Mouse (Mus musculus) right cerebral cortex, adult 2 months (tissue): ENCODE measurements around the gene Dnajc6.

Experiments
- DNase-seq, 2 experiments: peaks; one replicate each; pipeline ENCODE4 v3.0.0; 2021 to 2022; ENCODE audit warnings: low spot score in 2 of 2

The Dnajc6 gene

GRCm38 (mm10) chr4:101637472-101637871, 141.0 kb downstream of the Dnajc6 start:
- no peak for DNase-seq

GRCm38 (mm10) chr4:101640631-101641030, 144.2 kb downstream of the Dnajc6 start:
- DNase-seq: no peak

DNA sequence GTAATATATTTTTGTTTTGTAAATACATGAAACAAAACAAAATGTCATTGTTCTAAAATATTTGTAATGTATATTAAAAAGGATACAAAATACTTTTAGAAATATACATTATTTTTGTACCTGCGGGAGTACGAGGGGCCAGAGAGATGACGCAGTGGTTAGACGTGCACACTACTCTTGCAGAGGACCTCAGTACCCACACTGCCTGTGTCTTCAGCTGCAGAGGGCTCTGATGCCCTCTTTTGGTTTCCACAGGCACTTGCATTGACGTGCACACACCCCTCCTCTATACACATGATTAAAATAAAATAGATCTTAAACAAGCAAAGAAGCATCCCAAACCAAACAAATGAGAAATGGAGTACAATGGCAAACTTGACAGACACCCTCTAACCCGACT, 146.3 kb downstream of the Dnajc6 start:
- no peak for DNase-seq

GRCm38 (mm10) chr4:101643216-101643615, 146.8 kb downstream of the Dnajc6 start:
- DNase-seq: no peak

DNA sequence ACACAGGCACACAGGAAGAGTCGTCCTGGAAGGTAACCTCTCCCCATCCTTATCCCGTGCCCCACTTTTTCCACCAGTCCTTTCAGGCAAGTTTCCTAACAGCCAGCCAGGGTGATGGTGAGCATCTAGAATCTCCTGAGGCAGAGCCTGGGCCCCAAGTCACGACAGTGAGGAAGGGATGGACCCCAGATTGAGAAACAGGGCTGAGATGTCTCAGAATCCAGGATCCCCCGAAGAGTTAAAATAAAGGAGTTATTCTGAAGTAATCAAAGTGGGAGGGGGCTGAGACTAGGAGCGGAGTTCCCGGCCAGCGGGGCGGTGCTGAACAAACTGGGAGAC, 150.4 kb downstream of the Dnajc6 start:
- no peak for DNase-seq

GRCm38 (mm10) chr4:101647196-101647905, 150.9 kb downstream of the Dnajc6 start, which contains the start of gene Leprot:
TSS of gene Leprot (plus strand) at chr4:101647718.
- DNase-seq: peak; percentile 100

DNA sequence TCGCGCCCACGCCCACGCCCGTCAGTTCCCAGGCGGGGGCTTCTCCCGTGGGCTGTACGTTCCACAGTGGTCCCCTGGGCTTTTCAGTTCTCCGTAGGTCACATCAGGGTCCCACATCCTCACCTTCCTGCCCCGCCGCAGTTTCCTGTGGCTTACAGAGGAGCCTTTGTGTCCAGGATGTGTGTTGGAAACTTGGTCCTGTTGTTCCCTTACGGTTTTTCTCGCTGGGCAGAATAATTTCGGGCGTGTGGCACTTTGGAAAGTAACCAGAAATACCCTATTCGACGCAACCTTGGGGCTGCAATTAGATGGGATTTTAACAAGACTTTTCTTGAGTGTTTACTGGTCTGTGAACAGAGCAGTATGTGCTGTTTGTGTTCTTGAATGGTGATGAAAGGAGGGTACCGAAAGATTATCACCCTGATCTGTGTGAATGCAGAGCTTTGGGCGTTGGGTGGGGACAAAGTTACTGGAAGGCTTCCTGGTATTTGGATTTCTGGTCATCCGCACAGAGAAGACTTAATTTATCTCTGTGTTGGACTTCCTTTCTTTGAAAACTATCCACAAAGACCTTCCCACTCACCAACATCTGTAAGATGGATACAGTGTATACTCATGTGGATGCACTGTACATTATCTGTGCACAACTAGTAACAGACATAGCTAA, 151.7 kb downstream of the Dnajc6 start:
- peak in 1 of 2 experiments; percentile 33 for DNase-seq

- no peak for DNase-seq
Observed at GRCm38 (mm10) chr4:101648745-101649144, 152.3 kb downstream of the Dnajc6 start.

DNA sequence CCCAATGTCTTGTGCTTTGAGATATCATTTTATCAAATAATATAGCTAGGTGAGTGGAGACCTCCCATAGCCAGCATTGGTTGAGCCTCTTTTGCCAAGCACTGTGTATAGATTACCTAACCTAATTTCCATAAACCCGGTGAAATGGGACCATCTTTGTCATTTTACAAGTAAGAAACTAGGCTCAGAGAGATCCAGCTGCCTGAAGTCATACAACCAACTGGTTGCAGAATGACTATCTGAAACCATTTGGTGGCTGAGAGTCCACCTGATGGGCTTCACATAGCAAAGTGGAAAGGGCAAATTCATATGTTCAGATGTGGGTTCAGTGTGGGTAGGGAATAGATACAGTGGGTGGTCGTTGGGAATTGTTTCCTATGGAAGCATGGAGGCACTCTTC, 154.5 kb downstream of the Dnajc6 start:
- no peak for DNase-seq

DNA sequence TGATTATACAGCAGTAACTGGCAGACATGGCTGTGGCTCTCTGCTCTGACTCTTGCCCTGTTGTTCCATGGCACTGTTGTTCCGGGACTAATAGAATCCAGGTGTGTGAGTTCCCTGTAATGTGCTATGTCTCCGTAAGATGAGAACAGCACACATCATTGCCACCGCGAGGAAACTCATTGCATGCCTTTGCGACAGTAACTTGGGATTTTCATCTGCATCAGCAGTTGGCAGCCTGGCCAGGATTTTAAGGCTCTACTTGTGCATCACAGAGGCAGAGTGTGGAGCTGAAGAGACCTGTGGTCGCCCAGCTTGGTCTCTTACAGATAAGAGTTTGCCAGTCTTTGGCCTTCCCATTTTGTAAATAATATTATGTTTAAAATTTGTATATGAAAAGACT, 157.8 kb downstream of the Dnajc6 start:
- no peak for DNase-seq

- no peak for DNase-seq
Observed at GRCm38 (mm10) chr4:101654788-101655414, 158.5 kb downstream of the Dnajc6 start.

DNA sequence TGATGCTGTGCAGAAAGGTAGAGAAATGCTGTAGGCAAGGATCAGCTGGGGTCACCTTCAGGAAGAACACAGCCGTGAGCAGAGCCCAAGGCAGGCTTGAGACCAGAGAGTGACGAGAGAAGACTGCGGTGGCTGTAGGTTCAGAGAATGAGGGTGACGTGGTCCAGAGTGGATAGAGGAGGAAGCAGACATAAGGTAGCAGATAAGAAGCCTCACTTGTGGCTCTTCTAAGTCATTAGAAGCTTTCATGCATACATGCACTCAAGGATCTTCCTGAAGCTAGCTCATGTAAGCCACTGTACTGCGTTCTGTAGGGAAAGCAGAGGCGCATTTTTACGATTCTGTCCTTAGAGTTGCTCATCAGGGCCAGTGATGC, 159.0 kb downstream of the Dnajc6 start:
- DNase-seq: no peak

- DNase-seq: no peak
Observed at GRCm38 (mm10) chr4:101656056-101656455, 159.6 kb downstream of the Dnajc6 start.

DNA sequence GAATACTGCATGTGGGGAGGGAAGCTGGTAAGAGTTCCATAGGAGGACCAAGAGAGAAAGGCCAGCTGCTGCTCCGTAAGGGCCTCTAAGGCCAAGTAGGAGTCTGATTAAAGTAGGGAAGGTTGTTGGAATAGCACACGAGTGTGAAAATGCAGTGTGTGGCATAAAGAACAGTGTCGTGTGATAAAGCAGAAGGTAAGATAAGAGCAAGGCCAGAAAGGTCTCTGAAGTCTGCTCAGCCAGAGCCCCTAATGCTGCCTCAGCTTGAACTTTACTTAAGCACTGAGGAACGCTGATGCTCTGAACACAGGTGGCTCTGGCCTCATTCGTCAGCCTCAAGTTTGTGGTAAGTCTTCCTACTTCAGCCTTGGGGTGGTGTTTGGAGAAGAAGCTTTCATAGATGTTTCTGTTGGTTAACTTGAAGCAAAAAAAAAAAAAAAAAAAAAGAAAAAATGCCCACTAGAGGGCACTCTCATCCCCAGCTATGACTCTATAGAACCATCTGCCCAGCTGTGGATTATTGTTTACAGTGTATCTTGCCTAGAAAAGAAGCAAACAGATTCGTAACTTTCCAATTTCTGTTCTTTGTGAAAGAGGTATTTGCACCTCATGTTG, 160.6 kb downstream of the Dnajc6 start:
- DNase-seq: no peak

GRCm38 (mm10) chr4:101664160-101664750, 167.8 kb downstream of the Dnajc6 start:
- peak; percentile 45 to 67 for DNase-seq

- no peak for DNase-seq
Observed at GRCm38 (mm10) chr4:101664766-101665165, 168.3 kb downstream of the Dnajc6 start.

- DNase-seq: no peak
Observed at GRCm38 (mm10) chr4:101669161-101669560, 172.7 kb downstream of the Dnajc6 start.

DNA sequence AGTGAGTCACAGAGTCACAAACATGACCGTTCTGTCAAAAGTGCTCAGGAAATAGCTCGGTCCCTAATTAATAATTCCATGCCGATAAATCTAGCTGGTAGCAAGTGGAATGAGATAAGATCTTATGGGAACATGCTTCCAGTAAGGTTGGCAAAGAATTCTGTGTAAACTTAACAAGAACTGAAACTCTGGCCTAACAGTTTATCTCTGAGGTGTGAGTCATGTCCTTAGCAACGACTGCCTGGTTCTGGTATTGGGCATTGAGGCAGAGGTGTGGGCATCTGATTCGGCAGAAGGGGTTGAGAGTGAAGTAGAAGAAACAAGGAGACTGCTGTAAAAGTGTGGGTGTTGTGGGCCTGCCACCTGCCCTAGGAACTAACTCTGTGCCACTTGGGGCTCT, 173.4 kb downstream of the Dnajc6 start:
- DNase-seq: no peak

DNA sequence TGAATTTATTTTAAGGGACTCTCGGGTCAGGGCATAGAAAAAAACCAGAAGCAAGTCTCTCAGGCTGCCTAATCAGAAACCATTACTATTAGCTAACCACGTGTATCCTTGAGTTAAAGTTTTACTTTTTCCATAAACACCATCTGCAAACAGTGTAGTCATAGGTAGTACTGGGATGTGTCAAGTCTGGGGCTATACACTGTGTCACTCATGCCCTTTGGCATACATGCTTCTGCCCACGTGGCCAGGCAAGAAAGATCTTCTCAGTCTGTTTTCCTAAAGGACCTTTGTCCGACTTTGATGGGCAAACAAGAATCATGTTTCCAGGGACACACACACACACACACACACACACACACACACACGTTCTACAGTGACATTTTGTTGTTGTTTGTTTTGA, 178.3 kb downstream of the Dnajc6 start:
- DNase-seq: no peak

- no peak for DNase-seq
Observed at GRCm38 (mm10) chr4:101675726-101676125, 179.3 kb downstream of the Dnajc6 start.

DNA sequence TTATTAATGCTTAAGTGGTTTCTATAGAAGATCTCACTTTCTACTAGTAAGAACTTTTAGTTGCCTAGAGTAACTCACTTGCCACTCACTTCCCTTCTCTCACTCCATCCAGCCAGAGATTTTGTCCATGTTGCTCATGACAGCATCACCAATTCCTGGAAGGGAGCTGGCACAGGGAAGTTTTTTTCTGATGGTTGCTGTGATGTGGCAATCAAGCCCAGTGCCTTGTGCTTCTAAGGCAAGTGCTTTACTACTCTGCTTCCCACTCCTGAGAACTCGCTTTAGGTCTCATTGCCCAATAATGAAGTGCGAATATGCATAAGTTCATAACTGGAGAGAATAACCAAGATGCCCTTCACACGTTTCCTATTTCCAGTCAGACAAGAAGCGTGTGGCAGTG, 186.2 kb downstream of the Dnajc6 start:
- no peak for DNase-seq

- no peak for DNase-seq
Observed at GRCm38 (mm10) chr4:101683086-101683485, 186.6 kb downstream of the Dnajc6 start.
